Mouse (Mus musculus) heart, postnatal 14 days (tissue): ENCODE data around the gene Gm8265. TPM values are rescaled to one million over a fixed set of nuclear protein-coding genes. Genes with fewer than 3 reads are reported as not detected.
"Not testable (repeated sequence)": the region's sequence is repeated elsewhere in the genome, so short reads cannot be mapped to it uniquely, and the experiment has no call there.

Source experiments
- DNase-seq, 2 experiments: peaks; one replicate each; pipeline ENCODE4 v3.0.0; 2021 to 2022
- intact Hi-C: fragments of 180-260 bp; cut with DNase I; formaldehyde crosslinking; loops from one replicate; pipeline ENCODE4 v1.15.1; 2025
- long read RNA-seq, 2 experiments: library from polyadenylated mRNA; stranded (forward); transcript quantifications; one replicate each; pipeline ENCODE4 v2.0.0; 2021
- total RNA-seq, 2 experiments: library from RNA; stranded (reverse); gene quantifications; 2 replicates each; pipeline ENCODE4 v1.2.3; 2021

Gene Gm8265
- not detected for total RNA-seq
- long read RNA-seq, experiment 1 = 0 reads
- long read RNA-seq, experiment 2 = 0 reads

GRCm38 (mm10) chr14:5632928-5633327, at the start of gene Gm8265:
Gene Gm8265 (minus strand): TSS chr14:5633028.
- intact Hi-C loops, DNase-seq: not testable (repeated sequence)

Other genes with a start within 250 kb of the Gm8265 start
- gene Gm3500, start 244.0 kb downstream of the Gm8265 start, total RNA-seq = not detected
- gene Gm3194, start 177.6 kb downstream of the Gm8265 start, total RNA-seq = 1 to 10 TPM in 1 of 2 experiments, under 1 TPM in 1; 0.98 to 1.6 TPM
- not detected for gene Gm8246, start 155.2 kb downstream of the Gm8265 start, total RNA-seq
- gene Gm3187, start 148.8 kb downstream of the Gm8265 start, total RNA-seq = not detected
- under 1 TPM; 0.48 to 0.56 TPM for gene Gm3488, start 131.4 kb downstream of the Gm8265 start, total RNA-seq
- under 1 TPM in 1 of 2 experiments, not detected in 1; 0.17 TPM for gene Gm3532, start 94.5 kb downstream of the Gm8265 start, total RNA-seq
- gene Gm9603, start 54.4 kb upstream of the Gm8265 start, total RNA-seq = not detected
- gene Gm3373, start 108.5 kb upstream of the Gm8265 start, total RNA-seq = 1 to 10 TPM in 1 of 2 experiments, under 1 TPM in 1; 0.66 to 1.6 TPM
- 1 to 10 TPM; 1.1 to 1.6 TPM for gene Gm3383, start 175.0 kb upstream of the Gm8265 start, total RNA-seq
- gene Gm3424, start 197.3 kb upstream of the Gm8265 start, total RNA-seq = not detected
- gene Gm8237, start 247.4 kb upstream of the Gm8265 start, total RNA-seq = under 1 TPM; 0.44 to 0.79 TPM